Mouse (Mus musculus): ENCODE data around the gene Scamp4. TPM values are rescaled to one million over a fixed set of nuclear protein-coding genes. Genes with fewer than 3 reads are reported as not detected.
"Not testable (repeated sequence)": the region's sequence is repeated elsewhere in the genome, so short reads cannot be mapped to it uniquely, and the experiment has no call there.

Gene Scamp4
- polyA plus RNA-seq, 1 experiment from 2014 or later: 76.9 TPM

DNA sequence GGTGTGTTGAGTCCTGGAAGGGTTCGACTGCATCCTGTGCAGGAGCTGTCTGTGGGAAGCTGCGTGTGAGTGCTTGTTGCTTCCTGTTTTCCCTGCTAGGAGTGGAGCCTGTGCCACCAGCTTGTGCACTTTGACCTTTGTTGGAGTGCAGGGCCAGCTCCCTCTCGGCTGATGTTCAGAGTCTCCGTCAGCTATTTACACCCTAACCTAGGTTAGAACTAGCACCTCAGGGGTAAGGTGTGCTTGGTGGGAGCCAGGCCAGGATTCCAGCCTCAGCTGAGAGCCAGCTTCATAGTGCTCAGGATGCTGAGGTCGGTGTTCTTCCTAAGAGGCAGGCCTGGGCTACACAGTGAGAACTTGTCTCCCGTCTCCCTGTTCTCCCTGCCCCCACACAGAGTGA, 32.7 kb downstream of the Scamp4 start:
- Histone ChIP-seq H3K4me2 (no peak overlapping the region), H3K36me3 (ENCODE audit: control insufficient read depth, insufficient read depth, low read length) (peaks cover 53% of the 10 kb centered on the region), H3K9me3 (replicated peaks; ENCODE audit: control insufficient read depth, low read length) (no peaks in the 10 kb centered on the region), H3K4me1 (ENCODE audit: control insufficient read depth, insufficient read depth, low read length) (peaks cover 3% of the 10 kb centered on the region; the same call in 1 of the 2 replicates), H3K27ac (ENCODE audit: low read depth, low read length) (no peak overlapping the region), H3K27me3 (ENCODE audit: control insufficient read depth, insufficient read depth, low read length) (no peaks in the 10 kb centered on the region), H3K4me3 (ENCODE audit: low read depth, low read length) (no peak overlapping the region), H3K9ac (ENCODE audit: low read depth, low read length) (no peak overlapping the region)
- ATAC-seq (replicated peaks; ENCODE audit: insufficient number of reproducible peaks, low FRiP score, low TSS enrichment): no peak
- 79% methylated on average over 6 of the region's 6 CpGs for WGBS (ENCODE audit: insufficient replicate concordance)

GRCm38 (mm10) chr10:80646936-80647335, 44.3 kb downstream of the Scamp4 start:
- Histone ChIP-seq H3K4me1 (ENCODE audit: control insufficient read depth, insufficient read depth, low read length) (peaks cover 3% of the 10 kb centered on the region; the same call in 1 of the 2 replicates), H3K9me3 (replicated peaks; ENCODE audit: control insufficient read depth, low read length) (no peaks in the 10 kb centered on the region), H3K27ac (ENCODE audit: low read depth, low read length) (no peak overlapping the region), H3K27me3 (ENCODE audit: control insufficient read depth, insufficient read depth, low read length) (no peaks in the 10 kb centered on the region), H3K4me2 (no peak overlapping the region), H3K36me3 (ENCODE audit: control insufficient read depth, insufficient read depth, low read length) (peaks cover 27% of the 10 kb centered on the region), H3K9ac (ENCODE audit: low read depth, low read length) (no peak overlapping the region), H3K4me3 (ENCODE audit: low read depth, low read length) (no peak overlapping the region)
- no peak for ATAC-seq (replicated peaks; ENCODE audit: insufficient number of reproducible peaks, low FRiP score, low TSS enrichment)
- WGBS (ENCODE audit: insufficient replicate concordance): 88% methylated on average over 10 of the region's 10 CpGs

GRCm38 (mm10) chr10:80649910-80650309, 47.2 kb downstream of the Scamp4 start:
- ATAC-seq (replicated peaks; ENCODE audit: insufficient number of reproducible peaks, low FRiP score, low TSS enrichment); H3K4me1 ChIP-seq (ENCODE audit: control insufficient read depth, insufficient read depth, low read length); H3K9me3 ChIP-seq (replicated peaks; ENCODE audit: control insufficient read depth, low read length); H3K4me3 ChIP-seq (ENCODE audit: low read depth, low read length); H3K4me2 ChIP-seq; H3K27ac ChIP-seq (ENCODE audit: low read depth, low read length); H3K9ac ChIP-seq (ENCODE audit: low read depth, low read length); H3K27me3 ChIP-seq (ENCODE audit: control insufficient read depth, insufficient read depth, low read length): not testable (repeated sequence)
- H3K36me3 ChIP-seq (ENCODE audit: control insufficient read depth, insufficient read depth, low read length): peaks cover 11% of the 10 kb centered on the region
- 88% methylated on average over 6 of the region's 6 CpGs for whole genome bisulfite sequencing (ENCODE audit: insufficient replicate concordance)

DNA sequence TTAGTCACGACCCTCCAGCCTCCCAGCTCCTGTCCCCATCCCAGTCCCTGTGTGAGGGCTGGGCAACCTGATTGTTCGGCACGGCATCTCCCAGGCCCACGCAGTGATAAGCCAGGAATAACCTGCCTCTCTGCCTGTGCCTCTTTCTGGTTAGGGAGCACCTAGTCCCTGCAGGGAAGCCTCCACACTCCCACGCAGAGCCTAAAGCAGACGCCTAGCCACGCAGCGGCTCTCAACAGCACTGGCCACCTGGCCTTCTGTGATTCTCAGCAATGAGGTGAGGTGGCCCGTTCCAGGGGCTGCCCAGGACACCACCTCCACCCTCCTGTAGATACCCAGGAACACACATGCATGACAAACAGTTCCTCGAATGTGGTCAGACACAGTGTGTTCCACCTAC, 47.7 kb downstream of the Scamp4 start:
- 76% methylated on average over 10 of the region's 10 CpGs for WGBS (ENCODE audit: insufficient replicate concordance)
- no peak overlapping the region for H3K27ac ChIP-seq (ENCODE audit: low read depth, low read length)
- peaks cover 12% of the 10 kb centered on the region for H3K4me1 ChIP-seq (ENCODE audit: control insufficient read depth, insufficient read depth, low read length)
- ATAC-seq (replicated peaks; ENCODE audit: insufficient number of reproducible peaks, low FRiP score, low TSS enrichment): no peak
- no peak overlapping the region for H3K4me2 ChIP-seq
- no peaks in the 10 kb centered on the region for H3K9me3 ChIP-seq (replicated peaks; ENCODE audit: control insufficient read depth, low read length)
- peaks cover 6% of the 10 kb centered on the region for H3K36me3 ChIP-seq (ENCODE audit: control insufficient read depth, insufficient read depth, low read length)
- no peak overlapping the region for H3K4me3 ChIP-seq (ENCODE audit: low read depth, low read length)
- no peaks in the 10 kb centered on the region for H3K27me3 ChIP-seq (ENCODE audit: control insufficient read depth, insufficient read depth, low read length)
- H3K9ac ChIP-seq (ENCODE audit: low read depth, low read length): no peak overlapping the region

DNA sequence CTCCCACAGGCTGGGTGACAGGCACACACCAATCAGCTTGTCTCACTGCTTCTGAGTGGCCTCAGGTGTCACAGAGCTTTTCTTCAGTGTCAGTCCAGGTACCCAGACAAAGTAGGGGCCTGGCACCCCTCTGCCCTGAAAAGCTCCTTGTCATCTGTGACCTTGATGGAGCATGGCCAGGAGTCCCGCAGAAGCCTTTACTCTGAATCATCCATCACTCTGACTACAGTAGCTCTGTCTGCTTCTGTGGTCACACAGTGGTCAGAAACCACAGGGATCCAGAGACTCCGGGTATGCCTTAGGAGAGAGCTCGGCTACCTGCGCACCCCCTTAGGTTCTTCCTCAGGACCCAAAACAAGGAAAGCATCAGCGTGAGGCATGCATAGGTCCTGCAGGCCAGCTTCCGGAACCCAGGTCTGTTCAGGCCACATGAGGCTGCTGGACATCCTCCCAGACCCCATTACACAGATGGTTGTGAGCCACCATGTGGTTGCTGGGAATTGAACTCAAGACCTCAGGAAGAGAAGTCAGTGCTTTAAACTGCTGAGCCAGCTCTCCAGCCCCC, 50.6 kb downstream of the Scamp4 start:
- Histone ChIP-seq H3K27ac (ENCODE audit: low read depth, low read length) (0 out of 2 replicates have a peak overlapping the region, but pooled peaks have one; percentile 15), H3K4me3 (ENCODE audit: low read depth, low read length) (no peak overlapping the region), H3K4me1 (ENCODE audit: control insufficient read depth, insufficient read depth, low read length) (peaks cover 19% of the 10 kb centered on the region), H3K9ac (ENCODE audit: low read depth, low read length) (peak overlapping the region; percentile 43; the same call in 1 of the 2 replicates), H3K27me3 (ENCODE audit: control insufficient read depth, insufficient read depth, low read length) (no peaks in the 10 kb centered on the region), H3K36me3 (ENCODE audit: control insufficient read depth, insufficient read depth, low read length) (no peaks in the 10 kb centered on the region), H3K9me3 (replicated peaks; ENCODE audit: control insufficient read depth, low read length) (no peaks in the 10 kb centered on the region), H3K4me2 (no peak overlapping the region)
- no peak for ATAC-seq (replicated peaks; ENCODE audit: insufficient number of reproducible peaks, low FRiP score, low TSS enrichment)
- 82% methylated on average over 6 of the region's 6 CpGs for WGBS (ENCODE audit: insufficient replicate concordance)

- WGBS (ENCODE audit: insufficient replicate concordance): 81% methylated on average over 6 of the region's 6 CpGs
- peaks cover 23% of the 10 kb centered on the region for H3K4me1 ChIP-seq (ENCODE audit: control insufficient read depth, insufficient read depth, low read length)
Observed at GRCm38 (mm10) chr10:80654866-80655265, 52.2 kb downstream of the Scamp4 start.

GRCm38 (mm10) chr10:80655406-80656129, 52.9 kb downstream of the Scamp4 start:
- no peaks in the 10 kb centered on the region for H3K9me3 ChIP-seq (replicated peaks; ENCODE audit: control insufficient read depth, low read length)
- ATAC-seq (replicated peaks; ENCODE audit: insufficient number of reproducible peaks, low FRiP score, low TSS enrichment): peak; percentile 28

More at GRCm38 (mm10) chr10:80654866-80655265, 52.2 kb downstream of the Scamp4 start:
- Histone ChIP-seq H3K27ac (ENCODE audit: low read depth, low read length) (no peak overlapping the region), H3K9ac (ENCODE audit: low read depth, low read length) (no peak overlapping the region), H3K36me3 (ENCODE audit: control insufficient read depth, insufficient read depth, low read length) (no peaks in the 10 kb centered on the region), H3K9me3 (replicated peaks; ENCODE audit: control insufficient read depth, low read length) (no peaks in the 10 kb centered on the region), H3K4me2 (no peak overlapping the region), H3K4me3 (ENCODE audit: low read depth, low read length) (no peak overlapping the region), H3K27me3 (ENCODE audit: control insufficient read depth, insufficient read depth, low read length) (no peaks in the 10 kb centered on the region)
- no peak for ATAC-seq (replicated peaks; ENCODE audit: insufficient number of reproducible peaks, low FRiP score, low TSS enrichment)

GRCm38 (mm10) chr10:80656130-80656862, 53.6 kb downstream of the Scamp4 start:
- peaks cover 20% of the 10 kb centered on the region for H3K4me1 ChIP-seq (ENCODE audit: control insufficient read depth, insufficient read depth, low read length)
- WGBS (ENCODE audit: insufficient replicate concordance): under 1% methylated on average over 72 of the region's 72 CpGs
- H3K27ac ChIP-seq (ENCODE audit: low read depth, low read length): peak overlapping the region; percentile 86
- H3K36me3 ChIP-seq (ENCODE audit: control insufficient read depth, insufficient read depth, low read length): no peaks in the 10 kb centered on the region
- H3K4me3 ChIP-seq (ENCODE audit: low read depth, low read length): peak overlapping the region; percentile 94
- no peaks in the 10 kb centered on the region for H3K9me3 ChIP-seq (replicated peaks; ENCODE audit: control insufficient read depth, low read length)
- peak overlapping the region; percentile 96 for H3K9ac ChIP-seq (ENCODE audit: low read depth, low read length)
- no peaks in the 10 kb centered on the region for H3K27me3 ChIP-seq (ENCODE audit: control insufficient read depth, insufficient read depth, low read length)
- peak overlapping the region; percentile 87 for H3K4me2 ChIP-seq
- peak; percentile 81 for ATAC-seq (replicated peaks; ENCODE audit: insufficient number of reproducible peaks, low FRiP score, low TSS enrichment)

More at GRCm38 (mm10) chr10:80655406-80656129, 52.9 kb downstream of the Scamp4 start:
- H3K4me3 ChIP-seq (ENCODE audit: low read depth, low read length): peak overlapping the region; percentile 94
- peak overlapping the region; percentile 85 for H3K27ac ChIP-seq (ENCODE audit: low read depth, low read length)
- H3K9ac ChIP-seq (ENCODE audit: low read depth, low read length): peak overlapping the region; percentile 96
- no peaks in the 10 kb centered on the region for H3K36me3 ChIP-seq (ENCODE audit: control insufficient read depth, insufficient read depth, low read length)
- WGBS (ENCODE audit: insufficient replicate concordance): 2% methylated on average over 11 of the region's 12 CpGs
- peaks cover 20% of the 10 kb centered on the region for H3K4me1 ChIP-seq (ENCODE audit: control insufficient read depth, insufficient read depth, low read length)
- no peaks in the 10 kb centered on the region for H3K27me3 ChIP-seq (ENCODE audit: control insufficient read depth, insufficient read depth, low read length)
- H3K4me2 ChIP-seq: peak overlapping the region; percentile 87

Data from heart, embryonic 11.5 days (tissue).